Comparison of ENCODE assay signal across 8 mouse cellular contexts in the genomic region with DNA sequence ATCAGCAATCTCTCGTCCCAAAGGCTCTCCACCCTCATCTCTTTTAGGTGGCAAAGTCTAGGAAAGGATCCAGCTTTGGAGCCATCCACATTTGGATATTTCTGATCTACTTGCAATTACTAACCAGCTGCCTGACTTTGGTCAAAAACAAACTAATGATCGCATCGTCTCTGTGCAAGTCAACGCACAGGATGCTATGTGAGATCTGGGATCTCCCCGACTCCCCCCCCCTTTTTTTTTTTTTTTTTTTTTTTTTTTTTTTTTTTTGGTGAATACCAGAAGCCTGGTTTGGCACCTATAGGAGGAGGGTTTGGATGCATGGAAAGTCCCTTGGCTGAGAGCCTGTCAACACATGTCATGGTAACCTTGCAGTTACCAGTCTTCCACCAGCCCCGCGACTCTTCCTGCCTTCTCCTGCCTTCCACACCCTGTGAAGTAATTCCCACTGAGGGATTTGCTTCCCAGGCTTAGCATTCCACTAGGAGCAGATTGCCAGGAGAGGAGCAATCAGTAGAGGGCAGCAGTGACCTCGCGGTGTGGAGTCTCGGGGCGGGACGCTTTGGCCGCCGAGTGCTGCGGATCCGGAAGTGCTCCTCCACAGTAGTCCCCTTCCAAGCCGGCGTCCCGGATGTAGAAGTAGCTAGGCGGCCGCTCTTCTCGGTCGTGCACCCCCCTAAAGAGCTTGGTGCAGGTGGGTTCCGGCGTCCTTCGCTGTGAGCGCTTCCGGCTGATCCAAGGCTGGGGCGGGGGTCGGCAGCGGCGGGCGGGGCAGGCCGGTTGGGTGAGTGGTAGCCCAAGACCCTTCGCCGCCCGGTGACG. TPM values are rescaled to one million over a fixed set of nuclear protein-coding genes. Genes with fewer than 3 reads are reported as not detected.
DNase-seq lines count a peak whose midpoint lies in the region; ATAC-seq lines count a peak whose summit lies in the region.

Pigc (plus strand) TSS at position 598 of the 819 bp plus-strand sequence.

- peak within 1 kb of the TSS; percentile 86 for H3K9ac ChIP-seq in heart, embryonic 13.5 days
- H3K9ac ChIP-seq in liver, embryonic 12.5 days = peak within 1 kb of the TSS; percentile 86
- peak within 1 kb of the TSS; percentile 76 for H3K9ac ChIP-seq in stomach, embryonic 15.5 days

- peak within 1 kb of the TSS; percentile 73 for H3K4me2 ChIP-seq in heart, embryonic 13.5 days
- peak within 1 kb of the TSS; percentile 74 for H3K4me2 ChIP-seq in liver, embryonic 12.5 days
- H3K4me2 ChIP-seq in stomach, embryonic 15.5 days = peak within 1 kb of the TSS; percentile 56

- ATAC-seq in heart, embryonic 13.5 days (ENCODE audit: extremely low read depth, insufficient number of reproducible peaks, low FRiP score, low TSS enrichment) = peak; percentile 83
- ATAC-seq in liver, embryonic 12.5 days = peak; percentile 98
- peak; percentile 97 for ATAC-seq in stomach, embryonic 15.5 days (ENCODE audit: insufficient read depth, low FRiP score, low read depth)

- peak; percentile 88 for DNase-seq in CD4-positive, CD25-positive, alpha-beta regulatory T cell, adult 2 months (ENCODE audit: low read depth, low spot score)
- DNase-seq in fat pad, adult 2 months (ENCODE audit: extremely low read depth, low read depth, low spot score) = peak; percentile 30
- DNase-seq in kidney, postnatal 10 days = peak; percentile 96
- DNase-seq in natural killer cell, adult 2 months (ENCODE audit: low spot score in 2 of 2) = peak; percentile 84 to 86

- H3K36me3 ChIP-seq in heart, embryonic 13.5 days = peaks cover 10% of the 10 kb centered on the region
- H3K36me3 ChIP-seq in liver, embryonic 12.5 days = peaks cover 8% of the 10 kb centered on the region
- H3K36me3 ChIP-seq in stomach, embryonic 15.5 days = no peaks in the 10 kb centered on the region

- H3K27ac ChIP-seq in brown adipose tissue, adult 24 weeks (replicated peaks; ENCODE audit: low read depth, low read length) = peak within 1 kb of the TSS; percentile 41
- H3K27ac ChIP-seq in heart, embryonic 13.5 days (replicated peaks) = peak within 1 kb of the TSS; percentile 80
- peak within 1 kb of the TSS; percentile 83 for H3K27ac ChIP-seq in liver, embryonic 12.5 days
- H3K27ac ChIP-seq in stomach, embryonic 15.5 days = peak within 1 kb of the TSS; percentile 80

- H3K9me3 ChIP-seq in heart, embryonic 13.5 days = no peaks in the 10 kb centered on the region
- no peaks in the 10 kb centered on the region for H3K9me3 ChIP-seq in liver, embryonic 12.5 days (replicated peaks)
- H3K9me3 ChIP-seq in stomach, embryonic 15.5 days = no peaks in the 10 kb centered on the region

- H3K27me3 ChIP-seq in heart, embryonic 13.5 days (replicated peaks) = peaks cover 11% of the 10 kb centered on the region; the same call in 1 of the 2 replicates
- peaks cover 14% of the 10 kb centered on the region; the same call in 1 of the 2 replicates for H3K27me3 ChIP-seq in liver, embryonic 12.5 days (replicated peaks)
- H3K27me3 ChIP-seq in stomach, embryonic 15.5 days (replicated peaks) = no peaks in the 10 kb centered on the region

- peaks cover 3% of the 10 kb centered on the region; the same call in 1 of the 2 replicates for H3K4me1 ChIP-seq in brown adipose tissue, adult 24 weeks (ENCODE audit: control insufficient read depth, insufficient read depth, insufficient read length, low read length)
- H3K4me1 ChIP-seq in heart, embryonic 13.5 days = peaks cover 13% of the 10 kb centered on the region
- peaks cover 20% of the 10 kb centered on the region for H3K4me1 ChIP-seq in liver, embryonic 12.5 days
- peaks cover 3% of the 10 kb centered on the region; the same call in 1 of the 2 replicates for H3K4me1 ChIP-seq in stomach, embryonic 15.5 days

- WGBS in heart, embryonic 13.5 days = 3% methylated on average over 38 of the region's 38 CpGs
- 5% methylated on average over 38 of the region's 38 CpGs for WGBS in liver, embryonic 12.5 days (ENCODE audit: insufficient replicate concordance)
- WGBS in stomach, embryonic 15.5 days = 2% methylated on average over 38 of the region's 38 CpGs

- H3K4me3 ChIP-seq in brown adipose tissue, adult 24 weeks (ENCODE audit: insufficient read depth, low read depth, low read length) = peak within 1 kb of the TSS; percentile 75
- peak within 1 kb of the TSS; percentile 63 for H3K4me3 ChIP-seq in heart, embryonic 13.5 days
- peak within 1 kb of the TSS; percentile 78 for H3K4me3 ChIP-seq in liver, embryonic 12.5 days
- H3K4me3 ChIP-seq in stomach, embryonic 15.5 days (replicated peaks) = peak within 1 kb of the TSS; percentile 82

RNA-seq across cellular contexts. Expression of gene Pigc, which starts in this region (rescaled TPM):
- polyA plus RNA-seq in brown adipose tissue, adult 24 weeks (2012; ENCODE audit: insufficient read depth, insufficient read length, missing spikeins) = 7.6 and 11.4 TPM in 2 replicates
- 24.0 and 25.0 TPM in 2 replicates for polyA plus RNA-seq in heart, embryonic 13.5 days (2015; fragmentation: Nextera tagmentation; extraction: Ambion mirVana)
- 12.2 and 14.7 TPM in 2 replicates for polyA plus RNA-seq in liver, embryonic 12.5 days (2016; fragmentation: Nextera tagmentation; extraction: Ambion mirVana)
- 32.5 and 35.8 TPM in 2 replicates for polyA plus RNA-seq in stomach, embryonic 15.5 days (2015; fragmentation: Nextera tagmentation; extraction: Ambion mirVana)

Comparison
In these comparisons a context has a peak if more than half of its experiments do, and no peak if none do; other contexts are left out.
1. Peak in every context shown above with its lines: DNase-seq, ATAC-seq, H3K4me3 ChIP-seq and H3K27ac ChIP-seq.
2. DNase-seq: peak in every context shown above with its lines; median percentile 96 in kidney, postnatal 10 days; 88 in CD4-positive, CD25-positive, alpha-beta regulatory T cell, adult 2 months; 85 in natural killer cell, adult 2 months; 30 in fat pad, adult 2 months.